In the genomic region with DNA sequence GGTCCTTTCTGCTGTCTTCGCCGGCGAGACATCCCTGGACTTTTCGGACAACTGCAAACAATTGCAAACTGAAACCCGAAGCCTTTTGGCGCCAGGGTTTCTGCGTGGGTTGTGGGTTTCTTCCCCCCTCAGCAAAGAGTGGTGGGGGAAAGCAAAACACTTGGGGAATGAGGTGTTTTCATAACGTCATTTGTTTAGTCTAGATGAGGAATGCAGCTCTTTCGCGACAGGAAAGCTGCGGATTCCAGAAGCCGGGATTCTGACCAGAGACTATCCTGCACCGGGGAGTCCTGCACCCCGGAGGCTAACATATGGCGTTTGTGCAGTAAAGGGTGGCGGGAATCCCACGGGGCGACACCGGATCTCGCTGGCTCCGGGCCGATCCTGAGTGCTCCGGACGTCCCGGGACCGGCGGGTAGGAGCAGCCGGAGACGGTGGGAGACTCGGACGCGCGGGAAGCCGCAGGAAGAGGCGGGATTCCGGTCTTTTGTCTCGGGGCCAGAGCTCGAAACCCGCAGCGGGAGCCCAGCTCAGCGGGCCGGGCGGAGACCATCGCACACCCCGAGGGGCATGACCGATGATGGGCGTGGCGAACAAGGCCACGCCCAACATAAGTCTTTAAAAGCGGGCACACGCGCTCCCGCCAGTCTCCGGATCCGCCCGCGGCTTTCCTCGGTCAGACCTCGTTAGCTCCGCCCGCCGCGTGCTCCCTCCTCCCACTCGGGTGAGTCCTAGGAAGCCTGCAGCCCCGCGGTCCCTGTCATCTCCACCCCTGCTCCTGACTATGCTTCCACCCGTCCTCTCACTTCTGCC, we compare ENCODE assay signal across 8 mouse cellular contexts. TPM values are rescaled to one million over a fixed set of nuclear protein-coding genes. Genes with fewer than 3 reads are reported as not detected.
DNase-seq lines count a peak whose midpoint lies in the region; ATAC-seq and TF ChIP-seq lines count a peak whose summit lies in the region.

A gene (plus strand): TSS at position 259 of the 813 bp plus-strand sequence.

- TF ChIP-seq POLR2A in bone marrow, adult 2 months (IDR thresholded peaks at IDR 0.05; ENCODE audit: borderline replicate concordance, control insufficient read depth, low read depth, low read length) = peak; percentile 77
- peak; percentile 98 for TF ChIP-seq POLR2A in myocyte (IDR thresholded peaks at IDR 0.05; ENCODE audit: insufficient read length, low read depth)

- ATAC-seq in embryonic facial prominence, embryonic 15.5 days (ENCODE audit: insufficient number of reproducible peaks, low FRiP score, low TSS enrichment, low read depth) = peak; percentile 88
- peak; percentile 88 for ATAC-seq in liver, embryonic 11.5 days (replicated peaks; ENCODE audit: low FRiP score)
- ATAC-seq in stomach, embryonic 14.5 days (ENCODE audit: insufficient number of reproducible peaks, insufficient read depth, low FRiP score, low read depth) = peak; percentile 90

- H3K36me3 ChIP-seq in C2C12 (ENCODE audit: control insufficient read depth, insufficient read depth) (peaks cover 13% of the 10 kb centered on the region), myocyte (ENCODE audit: control insufficient read depth, insufficient read depth) (no peaks in the 10 kb centered on the region)
- H3K36me3 ChIP-seq in embryonic facial prominence, embryonic 15.5 days = no peaks in the 10 kb centered on the region
- no peaks in the 10 kb centered on the region for H3K36me3 ChIP-seq in liver, embryonic 11.5 days (ENCODE audit: control insufficient read depth, insufficient read depth, low read length)
- H3K36me3 ChIP-seq in stomach, embryonic 14.5 days (ENCODE audit: control insufficient read depth, insufficient read depth, low read length) = no peaks in the 10 kb centered on the region

- H3K9me3 ChIP-seq in embryonic facial prominence, embryonic 15.5 days (replicated peaks) = no peaks in the 10 kb centered on the region
- H3K9me3 ChIP-seq in liver, embryonic 11.5 days (ENCODE audit: control insufficient read depth, low read length) = peaks cover 2% of the 10 kb centered on the region; the same call in 1 of the 2 replicates
- H3K9me3 ChIP-seq in stomach, embryonic 14.5 days (ENCODE audit: control insufficient read depth, low read depth, low read length) = no peaks in the 10 kb centered on the region

- peak within 1 kb of the TSS; percentile 55 for H3K27ac ChIP-seq in bone marrow, adult 2 months (ENCODE audit: control insufficient read depth, insufficient read depth, low read depth, low read length, poor library complexity)
- H3K27ac ChIP-seq in embryonic facial prominence, embryonic 15.5 days (replicated peaks) = peak within 1 kb of the TSS; percentile 97
- peak within 1 kb of the TSS; percentile 83 for H3K27ac ChIP-seq in liver, embryonic 11.5 days (ENCODE audit: low read depth, low read length)
- H3K27ac ChIP-seq in stomach, embryonic 14.5 days (ENCODE audit: low read length) = peak within 1 kb of the TSS; percentile 97

- peak within 1 kb of the TSS; percentile 77 for H3K4me2 ChIP-seq in embryonic facial prominence, embryonic 15.5 days (replicated peaks)
- H3K4me2 ChIP-seq in liver, embryonic 11.5 days = peak within 1 kb of the TSS; percentile 98
- peak within 1 kb of the TSS; percentile 85 for H3K4me2 ChIP-seq in myocyte (ENCODE audit: low read depth)
- H3K4me2 ChIP-seq in stomach, embryonic 14.5 days (replicated peaks; ENCODE audit: low read depth, low read length) = peak within 1 kb of the TSS; percentile 76

- H3K27me3 ChIP-seq in C2C12 (ENCODE audit: control insufficient read depth, insufficient read depth, insufficient read length) = no peaks in the 10 kb centered on the region
- no peaks in the 10 kb centered on the region for H3K27me3 ChIP-seq in embryonic facial prominence, embryonic 15.5 days
- no peaks in the 10 kb centered on the region for H3K27me3 ChIP-seq in liver, embryonic 11.5 days (replicated peaks; ENCODE audit: control insufficient read depth, insufficient read depth, low read length)
- no peaks in the 10 kb centered on the region for H3K27me3 ChIP-seq in myocyte (ENCODE audit: control insufficient read depth, insufficient read depth, insufficient read length)
- H3K27me3 ChIP-seq in stomach, embryonic 14.5 days (ENCODE audit: control insufficient read depth, insufficient read depth, low read length) = no peaks in the 10 kb centered on the region

- peaks cover 40% of the 10 kb centered on the region for H3K79me3 ChIP-seq in C2C12 (ENCODE audit: low read depth)

- DNase-seq in heart, adult 9 months (ENCODE audit: low spot score in 2 of 2) = peak; percentile 90 to 91
- DNase-seq in kidney, adult 9 months = peak; percentile 95
- peak; percentile 87 for DNase-seq in liver, embryonic 11.5 days (ENCODE audit: low spot score)

- peak within 1 kb of the TSS; percentile 86 for H3ac ChIP-seq in C2C12 (ENCODE audit: control insufficient read depth, insufficient read length, low read depth)
- peak within 1 kb of the TSS; percentile 12 for H3ac ChIP-seq in myocyte (ENCODE audit: control insufficient read depth, insufficient read length)

- peaks cover 2% of the 10 kb centered on the region; the same call in 1 of the 2 replicates for H3K4me1 ChIP-seq in bone marrow, adult 2 months (ENCODE audit: control insufficient read depth, insufficient read depth, low read length)
- peaks cover 30% of the 10 kb centered on the region for H3K4me1 ChIP-seq in embryonic facial prominence, embryonic 15.5 days
- peaks cover 9% of the 10 kb centered on the region for H3K4me1 ChIP-seq in liver, embryonic 11.5 days (replicated peaks; ENCODE audit: control insufficient read depth, insufficient read depth, low read length)
- H3K4me1 ChIP-seq in stomach, embryonic 14.5 days (ENCODE audit: control insufficient read depth, insufficient read depth, low read length) = peaks cover 5% of the 10 kb centered on the region; the same call in 1 of the 2 replicates

- peak within 1 kb of the TSS; percentile 76 for H3K4me3 ChIP-seq in C2C12 (ENCODE audit: insufficient read depth, poor library complexity, severe bottlenecking)
- H3K4me3 ChIP-seq in bone marrow, adult 2 months (replicated peaks; ENCODE audit: control insufficient read depth, low read depth, low read length) = peak within 1 kb of the TSS; percentile 70
- peak within 1 kb of the TSS; percentile 68 for H3K4me3 ChIP-seq in embryonic facial prominence, embryonic 15.5 days (replicated peaks)
- H3K4me3 ChIP-seq in liver, embryonic 11.5 days (ENCODE audit: low read depth, low read length) = peak within 1 kb of the TSS; percentile 65
- peak within 1 kb of the TSS; percentile 90 for H3K4me3 ChIP-seq in myocyte
- peak within 1 kb of the TSS; percentile 68 for H3K4me3 ChIP-seq in stomach, embryonic 14.5 days (ENCODE audit: low read depth, low read length)

- under 1% methylated on average over 67 of the region's 67 CpGs for WGBS in bone marrow, adult 2 months
- WGBS in embryonic facial prominence, embryonic 15.5 days = under 1% methylated on average over 66 of the region's 67 CpGs
- under 1% methylated on average over 66 of the region's 67 CpGs for WGBS in liver, embryonic 11.5 days
- under 1% methylated on average over 61 of the region's 67 CpGs for WGBS in stomach, embryonic 14.5 days

- H3K9ac ChIP-seq in embryonic facial prominence, embryonic 15.5 days = peak within 1 kb of the TSS; percentile 57
- peak within 1 kb of the TSS; percentile 77 for H3K9ac ChIP-seq in liver, embryonic 11.5 days (ENCODE audit: low read depth, low read length)
- peak within 1 kb of the TSS; percentile 72 for H3K9ac ChIP-seq in stomach, embryonic 14.5 days (replicated peaks; ENCODE audit: low read depth, low read length)

- no peak for TF ChIP-seq CTCF in C2C12 (IDR thresholded peaks at IDR 0.05; ENCODE audit: control insufficient read depth, insufficient read depth, insufficient read length)
- no peak for TF ChIP-seq CTCF in bone marrow, adult 2 months (IDR thresholded peaks at IDR 0.05; ENCODE audit: control insufficient read depth, insufficient read depth, low read length)

- peaks cover 46% of the 10 kb centered on the region for H3K79me2 ChIP-seq in C2C12 (ENCODE audit: control insufficient read depth, insufficient read depth)
- peaks cover 46% of the 10 kb centered on the region for H3K79me2 ChIP-seq in myocyte (ENCODE audit: control insufficient read depth, insufficient read depth)

TF ChIP-seq in C2C12, 6 proteins besides CTCF, POLR2A, EP300 and RAD21:
- TF ChIP-seq MYOG (IDR thresholded peaks at IDR 0.05; ENCODE audit: control insufficient read depth, extremely low read depth, insufficient read length) (no peak), MAX (IDR thresholded peaks at IDR 0.05) (peak; percentile 73), MYOD1 (IDR thresholded peaks at IDR 0.05; ENCODE audit: control insufficient read depth, insufficient read length, low read depth) (peak; percentile 11)

TF ChIP-seq in myocyte, 11 proteins besides CTCF, POLR2A, EP300 and RAD21:
- no peak for TF ChIP-seq REST (IDR thresholded peaks at IDR 0.05; ENCODE audit: insufficient read depth, insufficient read length)
- TF ChIP-seq POLR2AphosphoS2 (IDR thresholded peaks at IDR 0.05; ENCODE audit: insufficient read length, low read depth) = peak; percentile 94
- no peak for TF ChIP-seq USF1 (IDR thresholded peaks at IDR 0.05; ENCODE audit: low read depth)
- TF ChIP-seq E2F4 (IDR thresholded peaks at IDR 0.05; ENCODE audit: insufficient read depth) = peak; percentile 21
- no peak for TF ChIP-seq MAX (IDR thresholded peaks at IDR 0.05; ENCODE audit: low read depth)
- TF ChIP-seq CEBPB (IDR thresholded peaks at IDR 0.05; ENCODE audit: insufficient read depth, poor library complexity, severe bottlenecking) = 0 out of 2 replicates have a peak, but pooled peaks have one; percentile 12
- TF ChIP-seq MYOG (IDR thresholded peaks at IDR 0.05; ENCODE audit: control insufficient read depth in 1 of 3, insufficient read depth in 1 of 3, insufficient read length in 2 of 3, low read depth in 2 of 3) = peak in 1 of 3 experiments; percentile 2
- no peak for TF ChIP-seq TCF3 (IDR thresholded peaks at IDR 0.05; ENCODE audit: insufficient read length, low read depth)
- no peak for TF ChIP-seq MYOD1 (IDR thresholded peaks at IDR 0.05; ENCODE audit: control insufficient read depth in 1 of 3, insufficient read length in 2 of 3, low read depth in 2 of 3)
- TF ChIP-seq SRF (IDR thresholded peaks at IDR 0.05; ENCODE audit: control insufficient read depth, insufficient read length, low read depth) = peak; percentile 45
- TF ChIP-seq TCF12 (IDR thresholded peaks at IDR 0.05; ENCODE audit: insufficient read depth, poor library complexity, severe bottlenecking) = no peak

RNA-seq across cellular contexts. Expression of the gene that starts here (rescaled TPM):
- polyA plus RNA-seq in C2C12 (2012; fragmentation: generic; extraction: Trizol) (398 TPM), myocyte (2012; fragmentation: generic; extraction: Trizol) (264 TPM)
- 7.8 and 36.9 TPM in 2 replicates for polyA plus RNA-seq in bone marrow, adult 2 months (2011; ENCODE audit: insufficient read depth, insufficient read length, low replicate concordance, missing spikeins)
- polyA plus RNA-seq in embryonic facial prominence, embryonic 15.5 days (2015; fragmentation: Nextera tagmentation; extraction: Ambion mirVana) = 146 and 148 TPM in 2 replicates
- polyA plus RNA-seq in liver, embryonic 11.5 days (2014; fragmentation: Nextera tagmentation; extraction: Ambion mirVana) = 64.4 and 72.4 TPM in 2 replicates
- 192 and 199 TPM in 2 replicates for polyA plus RNA-seq in stomach, embryonic 14.5 days (2014; fragmentation: Nextera tagmentation; extraction: Ambion mirVana)

Comparison
In these comparisons a context has a peak if more than half of its experiments do, and no peak if none do; other contexts are left out.
1. Peak in every context shown above with its lines: DNase-seq, ATAC-seq, H3K4me3 ChIP-seq and H3K27ac ChIP-seq.